Mouse (Mus musculus) adrenal gland, postnatal 25 days (tissue): Measurements from ENCODE around the gene Zfp969. TPM values are rescaled to one million over a fixed set of nuclear protein-coding genes. Genes with fewer than 3 reads are reported as not detected.
"Not testable (repeated sequence)": the region's sequence is repeated elsewhere in the genome, so short reads cannot be mapped to it uniquely, and the experiment has no call there.

ENCODE experiments used
- DNase-seq: peaks from one replicate; pipeline ENCODE4 v3.0.0; 2021; ENCODE audit warnings: mixed read lengths
- long read RNA-seq: library from polyadenylated mRNA; stranded (forward); transcript quantifications from one replicate; pipeline ENCODE4 v2.0.0, GENCODE M21; 2021
- total RNA-seq: library from RNA; stranded (reverse); gene quantifications from 2 replicates; pipeline ENCODE4 v1.2.3, GENCODE M21; 2021

Zfp969 gene
- 6.6 TPM in 1 of 2 replicates, not detected in the other for total RNA-seq
- long read RNA-seq, result 0 reads

GRCm38 (mm10) chr2:175703546-175703945 is at the start of gene Zfp969:
TSS of gene Zfp969 (minus strand) at chr2:175703646.
- DNase-seq, result not testable (repeated sequence)

DNA sequence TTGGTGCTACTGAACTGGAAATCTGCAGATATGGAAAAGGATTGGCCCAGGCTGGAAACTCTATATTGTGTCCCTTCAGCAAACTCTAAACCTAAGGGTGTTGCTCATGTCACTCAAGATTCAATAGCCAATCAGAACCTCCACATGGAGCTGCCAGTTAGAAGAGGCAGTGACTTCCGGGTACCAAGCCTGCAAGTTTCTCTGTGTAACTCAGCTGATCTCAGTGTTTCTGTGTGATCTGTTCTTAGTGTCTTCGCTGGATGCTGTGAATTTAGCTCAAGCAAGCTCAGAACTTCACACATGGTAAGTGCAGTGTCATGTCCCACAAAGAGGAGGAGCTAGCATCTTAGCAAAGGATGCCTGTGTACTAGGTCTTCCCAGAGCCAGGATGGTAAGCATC is 37.8 kb upstream of the Zfp969 start, which contains the start of gene Gm2007:
Gene Gm2007, plus strand, starts transcription at position 301 of the 400 bp plus-strand sequence.
- not testable (repeated sequence) for DNase-seq

DNA sequence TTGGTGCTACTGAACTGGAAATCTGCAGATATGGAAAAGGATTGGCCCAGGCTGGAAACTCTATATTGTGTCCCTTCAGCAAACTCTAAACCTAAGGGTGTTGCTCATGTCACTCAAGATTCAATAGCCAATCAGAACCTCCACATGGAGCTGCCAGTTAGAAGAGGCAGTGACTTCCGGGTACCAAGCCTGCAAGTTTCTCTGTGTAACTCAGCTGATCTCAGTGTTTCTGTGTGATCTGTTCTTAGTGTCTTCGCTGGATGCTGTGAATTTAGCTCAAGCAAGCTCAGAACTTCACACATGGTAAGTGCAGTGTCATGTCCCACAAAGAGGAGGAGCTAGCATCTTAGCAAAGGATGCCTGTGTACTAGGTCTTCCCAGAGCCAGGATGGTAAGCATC is 59.8 kb downstream of the Zfp969 start, which contains the start of gene Gm11007:
Gene Gm11007, plus strand, starts transcription at position 301 of the 400 bp plus-strand sequence.
- DNase-seq, result not testable (repeated sequence)

Other genes with a start within 250 kb of the Zfp969 start
- 3.3 and 3.9 TPM in 2 replicates for gene Zfp965, start 233.7 kb downstream of the Zfp969 start, total RNA-seq
- not detected in 2 replicates for gene Gm11007, start 59.7 kb downstream of the Zfp969 start, total RNA-seq
- not detected in 2 replicates for gene Gm2007, start 37.9 kb upstream of the Zfp969 start, total RNA-seq
- gene Gm14288, start 97.4 kb upstream of the Zfp969 start, total RNA-seq, result 3.0 and 18.0 TPM in 2 replicates
- gene Gm6710, start 165.6 kb upstream of the Zfp969 start, total RNA-seq, result 10.6 and 29.4 TPM in 2 replicates
- gene Zfp966, start 227.5 kb upstream of the Zfp969 start, total RNA-seq, result 11.8 and 13.9 TPM in 2 replicates